ENCODE assay signal across 14 mouse cellular contexts in genomic region chr4:128801675-128802465, GRCm38 (mm10). TPM values are rescaled to one million over a fixed set of nuclear protein-coding genes. Genes with fewer than 3 reads are reported as not detected.
DNase-seq lines count a peak whose midpoint lies in the region; ATAC-seq and TF ChIP-seq lines count a peak whose summit lies in the region.
"Had no signal": no experiment of that assay in that cellular context is flagged by ENCODE, and none has a peak within 500 bp of the region (broad histone marks: within the 10 kb centered on the region; RNA-seq: fewer than 3 reads in every experiment).

No protein-coding gene starts in this region.

- no peak overlapping the region for H3K4me3 ChIP-seq in kidney, embryonic 16.5 days (ENCODE audit: low read length)
- no peak overlapping the region for H3K4me3 ChIP-seq in stomach, embryonic 16.5 days (replicated peaks; ENCODE audit: low read length)
- H3K4me3 ChIP-seq in stomach, postnatal 0 days (ENCODE audit: low read depth, low read length) = no peak overlapping the region
- no peak overlapping the region for H3K4me3 ChIP-seq in limb, embryonic 15.5 days
- no peak overlapping the region for H3K4me3 ChIP-seq in neural tube, embryonic 13.5 days
- H3K4me3 ChIP-seq: embryonic facial prominence, embryonic 15.5 days; forebrain, embryonic 15.5 days; stomach, embryonic 15.5 days had no signal

- 0 out of 2 replicates have a peak overlapping the region, but pooled peaks have one; percentile 1 for H3K9ac ChIP-seq in kidney, embryonic 16.5 days (replicated peaks; ENCODE audit: low read length)
- H3K9ac ChIP-seq in stomach, embryonic 16.5 days (ENCODE audit: low read length) = peak overlapping the region; percentile 16; the same call in 1 of the 2 replicates
- H3K9ac ChIP-seq in stomach, postnatal 0 days (ENCODE audit: low read length) = no peak overlapping the region
- 0 out of 2 replicates have a peak overlapping the region, but pooled peaks have one; percentile 10 for H3K9ac ChIP-seq in limb, embryonic 15.5 days
- 0 out of 2 replicates have a peak overlapping the region, but pooled peaks have one; percentile 22 for H3K9ac ChIP-seq in neural tube, embryonic 13.5 days
- H3K9ac ChIP-seq: embryonic facial prominence, embryonic 15.5 days; forebrain, embryonic 15.5 days; stomach, embryonic 15.5 days had no signal

- no peak for ATAC-seq in kidney, embryonic 16.5 days (ENCODE audit: low FRiP score, low TSS enrichment)
- no peak for ATAC-seq in stomach, embryonic 16.5 days (ENCODE audit: insufficient read depth, low FRiP score)
- ATAC-seq in stomach, postnatal 0 days (ENCODE audit: low FRiP score, low TSS enrichment) = no peak
- no peak for ATAC-seq in limb, embryonic 15.5 days (ENCODE audit: insufficient number of reproducible peaks, low FRiP score, low TSS enrichment, low read depth)
- no peak for ATAC-seq in neural tube, embryonic 13.5 days (ENCODE audit: low read depth)
- ATAC-seq: forebrain, embryonic 15.5 days had no signal

- no peaks in the 10 kb centered on the region for H3K9me3 ChIP-seq in kidney, embryonic 16.5 days (ENCODE audit: low read length)
- H3K9me3 ChIP-seq in stomach, embryonic 16.5 days (replicated peaks; ENCODE audit: control insufficient read depth, low read length) = no peaks in the 10 kb centered on the region
- no peaks in the 10 kb centered on the region for H3K9me3 ChIP-seq in stomach, postnatal 0 days (ENCODE audit: control insufficient read depth, low read length)
- H3K9me3 ChIP-seq in limb, embryonic 15.5 days = no peaks in the 10 kb centered on the region
- no peaks in the 10 kb centered on the region for H3K9me3 ChIP-seq in neural tube, embryonic 13.5 days
- H3K9me3 ChIP-seq: embryonic facial prominence, embryonic 15.5 days; forebrain, embryonic 15.5 days; hindbrain, embryonic 13.5 days; stomach, embryonic 15.5 days had no signal

- TF ChIP-seq EP300 in stomach, postnatal 0 days (optimal IDR thresholded peaks at IDR 0.05) = no peak

- 30% methylated on average over 9 of the region's 9 CpGs for WGBS in kidney, embryonic 16.5 days
- 46% methylated on average over 9 of the region's 9 CpGs for WGBS in stomach, embryonic 16.5 days
- whole genome bisulfite sequencing in stomach, postnatal 0 days = 46% methylated on average over 9 of the region's 9 CpGs
- 54% methylated on average over 9 of the region's 9 CpGs for WGBS in limb, embryonic 15.5 days
- WGBS in neural tube, embryonic 13.5 days = 69% methylated on average over 9 of the region's 9 CpGs

- no peak for DNase-seq in kidney, adult 8-10 months
- no peak for DNase-seq in stomach, postnatal 0 days (ENCODE audit: low spot score)
- DNase-seq in adrenal gland, postnatal 4 days (ENCODE audit: low spot score in 2 of 2) = no peak
- DNase-seq: cerebellum, adult 2 months; gastrocnemius, postnatal 36 days; kidney, adult 18-20 months had no signal

- H3K4me2 ChIP-seq in kidney, embryonic 16.5 days (replicated peaks; ENCODE audit: low read depth, low read length) = peak overlapping the region; percentile 93; the same call in 1 of the 2 replicates
- H3K4me2 ChIP-seq in stomach, embryonic 16.5 days (ENCODE audit: low read depth, low read length) = no peak overlapping the region
- no peak overlapping the region for H3K4me2 ChIP-seq in stomach, postnatal 0 days (replicated peaks; ENCODE audit: low read depth)
- H3K4me2 ChIP-seq in limb, embryonic 15.5 days = no peak overlapping the region
- H3K4me2 ChIP-seq in neural tube, embryonic 13.5 days = peak overlapping the region; percentile 99; the same call in 1 of the 2 replicates
- H3K4me2 ChIP-seq: embryonic facial prominence, embryonic 15.5 days; forebrain, embryonic 15.5 days; stomach, embryonic 15.5 days had no signal

- peaks cover 4% of the 10 kb centered on the region; the same call in 1 of the 2 replicates for H3K36me3 ChIP-seq in kidney, embryonic 16.5 days (ENCODE audit: insufficient read depth, low read length)
- H3K36me3 ChIP-seq in stomach, embryonic 16.5 days (ENCODE audit: control insufficient read depth, insufficient read depth, low read length) = no peaks in the 10 kb centered on the region
- H3K36me3 ChIP-seq in stomach, postnatal 0 days (ENCODE audit: control insufficient read depth, insufficient read depth, low read length) = no peaks in the 10 kb centered on the region; the same call in 1 of the 2 replicates
- 0 out of 2 replicates have a peak, but pooled peaks cover 5% of the 10 kb centered on the region for H3K36me3 ChIP-seq in limb, embryonic 15.5 days
- H3K36me3 ChIP-seq in neural tube, embryonic 13.5 days = no peaks in the 10 kb centered on the region
- H3K36me3 ChIP-seq: embryonic facial prominence, embryonic 15.5 days; forebrain, embryonic 15.5 days; hindbrain, embryonic 13.5 days; stomach, embryonic 15.5 days had no signal

- no peaks in the 10 kb centered on the region for H3K27me3 ChIP-seq in kidney, embryonic 16.5 days (ENCODE audit: insufficient read depth, low read length)
- no peaks in the 10 kb centered on the region for H3K27me3 ChIP-seq in stomach, embryonic 16.5 days (ENCODE audit: control insufficient read depth, insufficient read depth, low read length)
- no peaks in the 10 kb centered on the region for H3K27me3 ChIP-seq in stomach, postnatal 0 days (ENCODE audit: control insufficient read depth, insufficient read depth, low read length)
- no peaks in the 10 kb centered on the region for H3K27me3 ChIP-seq in limb, embryonic 15.5 days
- H3K27me3 ChIP-seq in neural tube, embryonic 13.5 days = no peaks in the 10 kb centered on the region
- H3K27me3 ChIP-seq: embryonic facial prominence, embryonic 15.5 days; forebrain, embryonic 15.5 days; hindbrain, embryonic 13.5 days; stomach, embryonic 15.5 days had no signal

- TF ChIP-seq CTCF in stomach, postnatal 0 days (IDR thresholded peaks at IDR 0.05; ENCODE audit: low read depth) = no peak

- no peak overlapping the region for H3K27ac ChIP-seq in kidney, embryonic 16.5 days (ENCODE audit: low read length)
- H3K27ac ChIP-seq in stomach, embryonic 16.5 days (ENCODE audit: low read length) = no peak overlapping the region
- no peak overlapping the region for H3K27ac ChIP-seq in stomach, postnatal 0 days (replicated peaks)
- H3K27ac ChIP-seq in limb, embryonic 15.5 days = no peak overlapping the region
- H3K27ac ChIP-seq in neural tube, embryonic 13.5 days (replicated peaks) = no peak overlapping the region
- H3K27ac ChIP-seq: embryonic facial prominence, embryonic 15.5 days; forebrain, embryonic 15.5 days; hindbrain, embryonic 13.5 days; stomach, embryonic 15.5 days had no signal

- peaks cover 69% of the 10 kb centered on the region for H3K4me1 ChIP-seq in kidney, embryonic 16.5 days (ENCODE audit: insufficient read depth, low read length)
- peaks cover 44% of the 10 kb centered on the region for H3K4me1 ChIP-seq in stomach, embryonic 16.5 days (ENCODE audit: control insufficient read depth, insufficient read depth, low read length)
- peaks cover 11% of the 10 kb centered on the region for H3K4me1 ChIP-seq in stomach, postnatal 0 days (replicated peaks; ENCODE audit: control insufficient read depth, insufficient read depth)
- peaks cover 68% of the 10 kb centered on the region for H3K4me1 ChIP-seq in limb, embryonic 15.5 days
- H3K4me1 ChIP-seq in neural tube, embryonic 13.5 days (replicated peaks) = peaks cover 83% of the 10 kb centered on the region

RNA-seq across cellular contexts. Expression of gene Zfp362, which starts 4.0 kb away (rescaled TPM):
- 46.1 and 47.5 TPM in 2 replicates for polyA plus RNA-seq in kidney, embryonic 16.5 days (2015; fragmentation: Nextera tagmentation; extraction: Ambion mirVana)
- 24.6 and 26.0 TPM in 2 replicates for polyA plus RNA-seq in stomach, embryonic 16.5 days (2015; fragmentation: Nextera tagmentation; extraction: Ambion mirVana)
- polyA plus RNA-seq in stomach, postnatal 0 days (2015; fragmentation: Nextera tagmentation; extraction: Ambion mirVana) = 11.3 and 13.9 TPM in 2 replicates
- polyA plus RNA-seq in limb, embryonic 15.5 days (2015; fragmentation: Nextera tagmentation; extraction: Ambion mirVana) = 33.1 and 37.4 TPM in 2 replicates
- 37.5 and 43.1 TPM in 2 replicates for polyA plus RNA-seq in neural tube, embryonic 13.5 days (2015; fragmentation: Nextera tagmentation; extraction: Ambion mirVana)
- 10 to 100 TPM; 68.0 to 69.9 TPM for total RNA-seq in adrenal gland, postnatal 4 days (2021)

RNA-seq across cellular contexts. Expression of gene A3galt2, which starts 46.7 kb away (rescaled TPM):
- polyA plus RNA-seq in kidney, embryonic 16.5 days (2015; fragmentation: Nextera tagmentation; extraction: Ambion mirVana) = 0.24 and 0.35 TPM in 2 replicates
- 0.10 TPM in 2 replicates for polyA plus RNA-seq in stomach, embryonic 16.5 days (2015; fragmentation: Nextera tagmentation; extraction: Ambion mirVana)
- polyA plus RNA-seq in stomach, postnatal 0 days (2015; fragmentation: Nextera tagmentation; extraction: Ambion mirVana) = 0.02 TPM in 1 of 2 replicates, not detected in the other
- polyA plus RNA-seq in limb, embryonic 15.5 days (2015; fragmentation: Nextera tagmentation; extraction: Ambion mirVana) = 0.24 and 0.25 TPM in 2 replicates
- polyA plus RNA-seq in neural tube, embryonic 13.5 days (2015; fragmentation: Nextera tagmentation; extraction: Ambion mirVana) = 0.46 and 0.70 TPM in 2 replicates
- total RNA-seq in adrenal gland, postnatal 4 days (2021) = under 1 TPM; 0.34 to 0.70 TPM

Comparison
In these comparisons a context has a peak if more than half of its experiments do, and no peak if none do; other contexts are left out.
1. H3K4me2 ChIP-seq: peak in kidney, embryonic 16.5 days (single experiment) and neural tube, embryonic 13.5 days (single experiment); none in stomach, embryonic 16.5 days (single experiment), stomach, postnatal 0 days (single experiment) and limb, embryonic 15.5 days (single experiment).